Mouse (Mus musculus) splenic B cell, adult 2 months (primary cell): ENCODE measurements around the gene Rcc2.

ENCODE experiments used
- DNase-seq: peaks from one replicate; pipeline ENCODE4 v3.0.0-alpha.2; 2011; ENCODE audit warnings: low read depth, low spot score
- H3K27me3 ChIP-seq: 2 replicates; pipeline ENCODE4 v1.6.1; 2012; ENCODE audit warnings: mild to moderate bottlenecking, low read length, moderate library complexity, mixed read lengths; ENCODE audit not compliant: control insufficient read depth, poor library complexity, insufficient read depth, severe bottlenecking
- H3K36me3 ChIP-seq: 2 replicates; pipeline ENCODE4 v1.6.1; 2012; ENCODE audit warnings: mild to moderate bottlenecking, low read length, moderate library complexity, mixed read lengths; ENCODE audit not compliant: control insufficient read depth, poor library complexity, insufficient read depth, severe bottlenecking

The Rcc2 gene

GRCm38 (mm10) chr4:140695675-140696585, 4.4 kb upstream of the Rcc2 start:
- H3K27me3 ChIP-seq, result no peaks in the 10 kb centered on the region
- H3K36me3 ChIP-seq, result no peaks in the 10 kb centered on the region
- no peak for DNase-seq

- Histone ChIP-seq H3K36me3 (no peaks in the 10 kb centered on the region), H3K27me3 (no peaks in the 10 kb centered on the region)
- DNase-seq, result peak; percentile 88
These were observed 757 bp upstream of the Rcc2 start for GRCm38 (mm10) chr4:140699441-140700127.

GRCm38 (mm10) chr4:140701049-140701715, 841 bp downstream of the Rcc2 start:
- H3K36me3 ChIP-seq, result no peaks in the 10 kb centered on the region
- H3K27me3 ChIP-seq, result no peaks in the 10 kb centered on the region
- DNase-seq, result peak; percentile 87

- no peaks in the 10 kb centered on the region for H3K27me3 ChIP-seq
- peak; percentile 82 for DNase-seq
- H3K36me3 ChIP-seq, result no peaks in the 10 kb centered on the region
These were observed 1.6 kb downstream of the Rcc2 start for GRCm38 (mm10) chr4:140701716-140702561.

GRCm38 (mm10) chr4:140702611-140703327, 2.4 kb downstream of the Rcc2 start:
- H3K36me3 ChIP-seq, result no peaks in the 10 kb centered on the region
- H3K27me3 ChIP-seq, result no peaks in the 10 kb centered on the region
- peak; percentile 84 for DNase-seq

- Histone ChIP-seq H3K36me3 (no peaks in the 10 kb centered on the region), H3K27me3 (no peaks in the 10 kb centered on the region)
- no peak for DNase-seq
These were observed 3.3 kb downstream of the Rcc2 start for GRCm38 (mm10) chr4:140703636-140704035.

- DNase-seq, result no peak
- Histone ChIP-seq H3K27me3 (no peaks in the 10 kb centered on the region), H3K36me3 (peaks cover 3% of the 10 kb centered on the region; the same call in 1 of the 2 replicates)
These were observed 3.8 kb downstream of the Rcc2 start for GRCm38 (mm10) chr4:140704166-140704565.

- DNase-seq, result no peak
- Histone ChIP-seq H3K27me3 (no peaks in the 10 kb centered on the region), H3K36me3 (peaks cover 13% of the 10 kb centered on the region)
These were observed 7.3 kb downstream of the Rcc2 start for GRCm38 (mm10) chr4:140707615-140708014.

- no peak for DNase-seq
- Histone ChIP-seq H3K36me3 (peaks cover 16% of the 10 kb centered on the region), H3K27me3 (no peaks in the 10 kb centered on the region)
These were observed 8.1 kb downstream of the Rcc2 start for GRCm38 (mm10) chr4:140708297-140708927.

GRCm38 (mm10) chr4:140709111-140709510, 8.8 kb downstream of the Rcc2 start:
- H3K36me3 ChIP-seq, result peaks cover 19% of the 10 kb centered on the region
- DNase-seq, result no peak
- H3K27me3 ChIP-seq, result no peaks in the 10 kb centered on the region

GRCm38 (mm10) chr4:140709617-140710016, 9.3 kb downstream of the Rcc2 start:
- no peak for DNase-seq
- Histone ChIP-seq H3K27me3 (no peaks in the 10 kb centered on the region), H3K36me3 (peaks cover 19% of the 10 kb centered on the region)

- DNase-seq, result no peak
- Histone ChIP-seq H3K27me3 (no peaks in the 10 kb centered on the region), H3K36me3 (peaks cover 24% of the 10 kb centered on the region)
These were observed 10.4 kb downstream of the Rcc2 start for GRCm38 (mm10) chr4:140710781-140711180.

GRCm38 (mm10) chr4:140711360-140711759, 11.0 kb downstream of the Rcc2 start:
- Histone ChIP-seq H3K27me3 (no peaks in the 10 kb centered on the region), H3K36me3 (peaks cover 25% of the 10 kb centered on the region)
- DNase-seq, result no peak
